Mouse (Mus musculus) ES-E14 (cell line): Measurements from ENCODE around the gene Myo3b.

Experiments used
- CHD2 ChIP-seq: IDR thresholded peaks from 2 replicates; pipeline ENCODE4 v1.6.1; 2014; ENCODE audit warnings: mild to moderate bottlenecking, low read depth, low read length, inconsistent platforms
- MAFK ChIP-seq: IDR thresholded peaks from 2 replicates; pipeline ENCODE4 v1.6.1; 2014; ENCODE audit warnings: mild to moderate bottlenecking, low read depth, low read length, inconsistent platforms; ENCODE audit not compliant: insufficient read depth
- ZC3H11A ChIP-seq: IDR thresholded peaks from 2 replicates; pipeline ENCODE4 v1.6.1; 2012; ENCODE audit warnings: low read depth, mild to moderate bottlenecking, inconsistent platforms, low read length, borderline replicate concordance
- ZNF384 ChIP-seq: IDR thresholded peaks from 2 replicates; pipeline ENCODE4 v1.6.1; 2012; ENCODE audit warnings: low read depth, low read length, inconsistent platforms

DNA sequence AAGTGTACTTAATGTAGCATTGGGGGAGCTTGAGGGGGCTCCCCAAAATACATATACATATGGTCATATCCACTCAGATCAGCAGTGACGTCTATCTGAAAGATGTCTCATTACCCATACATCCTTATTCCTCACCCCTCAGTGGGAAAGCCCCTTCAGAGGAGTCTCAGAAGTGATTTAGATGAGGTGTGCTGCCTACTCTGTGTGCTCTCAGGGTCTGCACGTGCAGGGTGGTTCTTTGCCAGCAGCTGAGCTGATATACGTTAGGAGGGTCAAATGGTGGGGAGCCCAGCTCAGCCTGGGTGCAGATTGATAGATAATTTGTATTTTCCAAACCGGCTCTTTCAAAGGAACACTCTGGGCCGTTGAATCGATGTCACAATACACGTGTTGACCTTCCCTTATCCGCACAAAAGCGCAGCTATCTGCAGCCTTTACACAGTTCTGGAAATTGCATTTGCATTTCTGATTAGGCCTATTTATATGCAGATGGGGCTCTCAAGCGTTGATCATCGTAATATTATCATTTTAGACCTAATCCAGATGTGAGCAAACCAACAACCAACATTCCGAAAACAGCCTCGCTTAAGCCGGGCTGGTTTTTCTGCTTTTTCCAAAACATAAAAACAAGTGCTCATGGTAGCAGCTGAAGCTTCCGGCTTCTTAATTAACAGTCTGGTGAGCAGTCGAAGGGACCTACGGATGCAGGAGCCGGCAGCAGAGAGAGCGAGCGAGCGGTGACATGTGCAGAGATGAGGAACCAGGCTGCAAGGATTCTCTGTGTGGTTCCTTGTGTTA is 88.6 kb downstream of the Myo3b start:
- TF ChIP-seq ZNF384 (no peak), CHD2 (no peak), ZC3H11A (no peak), MAFK (no peak)
